ENCODE assay signal across 28 mouse cellular contexts in the genomic region with DNA sequence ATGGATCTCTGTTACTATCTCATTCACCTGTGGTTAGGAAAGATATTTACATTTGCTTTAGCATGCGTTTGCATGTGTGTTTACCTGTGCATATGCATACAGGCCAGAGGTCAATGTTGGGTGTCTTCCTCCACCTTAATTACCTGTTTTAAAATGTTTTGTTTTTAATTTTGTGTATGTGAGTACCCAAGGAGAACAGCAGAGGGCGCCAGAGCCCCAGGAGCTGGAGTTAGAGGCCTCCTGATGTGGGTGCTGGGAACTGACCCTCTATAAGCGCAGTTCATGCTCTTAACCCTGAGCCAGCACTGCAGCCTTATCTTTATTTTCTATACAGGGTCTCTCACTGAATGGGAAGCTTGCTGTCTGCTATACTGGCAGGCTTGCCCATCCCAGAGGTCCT. TPM values are rescaled to one million over a fixed set of nuclear protein-coding genes. Genes with fewer than 3 reads are reported as not detected.
DNase-seq lines count a peak whose midpoint lies in the region; ATAC-seq and TF ChIP-seq lines count a peak whose summit lies in the region.
"Had no signal": no experiment of that assay in that cellular context is flagged by ENCODE, and none has a peak within 500 bp of the region (broad histone marks: within the 10 kb centered on the region; RNA-seq: fewer than 3 reads in every experiment).

No protein-coding gene starts in this region.

- no peak overlapping the region for H3K4me3 ChIP-seq in layer of hippocampus, adult 2 months
- H3K4me3 ChIP-seq in testis, adult 2 months (ENCODE audit: control insufficient read depth, low read depth, low read length), result no peak overlapping the region
- H3K4me3 ChIP-seq in stomach, postnatal 0 days (ENCODE audit: low read depth, low read length), result no peak overlapping the region
- H3K4me3 ChIP-seq in hindbrain, embryonic 10.5 days, result no peak overlapping the region
- H3K4me3 ChIP-seq: embryonic facial prominence, embryonic 13.5 days; forebrain, embryonic 10.5 days; heart, embryonic 10.5 days; heart, embryonic 15.5 days; hindbrain, embryonic 13.5 days; neural tube, embryonic 15.5 days had no signal

- no peaks in the 10 kb centered on the region for H3K27me3 ChIP-seq in testis, adult 2 months (ENCODE audit: control insufficient read depth, insufficient read depth, low read length)
- no peaks in the 10 kb centered on the region for H3K27me3 ChIP-seq in stomach, postnatal 0 days (ENCODE audit: control insufficient read depth, insufficient read depth, low read length)
- H3K27me3 ChIP-seq in hindbrain, embryonic 10.5 days (ENCODE audit: insufficient read depth, poor library complexity, severe bottlenecking), result no peaks in the 10 kb centered on the region
- H3K27me3 ChIP-seq: embryonic facial prominence, embryonic 13.5 days; heart, embryonic 15.5 days; hindbrain, embryonic 13.5 days; neural tube, embryonic 15.5 days had no signal

- no peak for TF ChIP-seq POLR2A in testis, adult 2 months (IDR thresholded peaks at IDR 0.05; ENCODE audit: control insufficient read depth, low read depth, low read length)

- DNase-seq in layer of hippocampus, adult 2 months (ENCODE audit: low spot score in 2 of 2), result no peak
- DNase-seq in layer of hippocampus, postnatal 14 days (ENCODE audit: low spot score in 2 of 2), result no peak
- no peak for DNase-seq in testis, postnatal 10 days (ENCODE audit: low spot score)
- peak; percentile 43 for DNase-seq in R1 (ENCODE audit: low read depth, low spot score)
- DNase-seq in stomach, postnatal 0 days (ENCODE audit: low spot score), result no peak
- no peak for DNase-seq in hindbrain, embryonic 10.5 days (ENCODE audit: low spot score)
- no peak for DNase-seq in adrenal gland, adult 18-20 months (ENCODE audit: low spot score in 2 of 2)
- DNase-seq: adrenal gland, postnatal 10 days; cerebellum, adult 18-20 months; cerebellum, postnatal 10 days; heart, postnatal 36 days; kidney, adult 11 months; kidney, postnatal 14 days; layer of hippocampus, postnatal 36 days; lung, adult 2 months; lung, postnatal 14 days; midbrain, embryonic 14.5 days; right cerebral cortex, postnatal 25 days; spleen, adult 18-20 months had no signal

- H3K36me3 ChIP-seq in testis, adult 2 months (ENCODE audit: control insufficient read depth, insufficient read depth, low read length), result no peaks in the 10 kb centered on the region
- H3K36me3 ChIP-seq in stomach, postnatal 0 days (ENCODE audit: control insufficient read depth, insufficient read depth, low read length), result 0 out of 2 replicates have a peak, but pooled peaks cover 3% of the 10 kb centered on the region
- H3K36me3 ChIP-seq in hindbrain, embryonic 10.5 days, result peaks cover 100% of the 10 kb centered on the region
- H3K36me3 ChIP-seq: neural tube, embryonic 15.5 days had no signal

- no peaks in the 10 kb centered on the region for H3K9me3 ChIP-seq in stomach, postnatal 0 days (ENCODE audit: control insufficient read depth, low read length)
- peaks cover 13% of the 10 kb centered on the region for H3K9me3 ChIP-seq in hindbrain, embryonic 10.5 days
- H3K9me3 ChIP-seq: embryonic facial prominence, embryonic 13.5 days; hindbrain, embryonic 13.5 days; neural tube, embryonic 15.5 days had no signal

- WGBS in stomach, postnatal 0 days, result 78% methylated on average over 3 of the region's 3 CpGs
- 77% methylated on average over 3 of the region's 3 CpGs for WGBS in hindbrain, embryonic 10.5 days

- H3K4me2 ChIP-seq in stomach, postnatal 0 days (replicated peaks; ENCODE audit: low read depth), result no peak overlapping the region
- H3K4me2 ChIP-seq: embryonic facial prominence, embryonic 13.5 days; heart, embryonic 15.5 days; hindbrain, embryonic 13.5 days; neural tube, embryonic 15.5 days had no signal

- no peak overlapping the region for H3K9ac ChIP-seq in stomach, postnatal 0 days (ENCODE audit: low read length)
- H3K9ac ChIP-seq: embryonic facial prominence, embryonic 13.5 days; heart, embryonic 15.5 days; hindbrain, embryonic 13.5 days; neural tube, embryonic 15.5 days had no signal

- H3K4me1 ChIP-seq in testis, adult 2 months (ENCODE audit: control insufficient read depth, insufficient read depth, low read length), result no peaks in the 10 kb centered on the region
- H3K4me1 ChIP-seq in stomach, postnatal 0 days (replicated peaks; ENCODE audit: control insufficient read depth, insufficient read depth), result no peaks in the 10 kb centered on the region
- no peaks in the 10 kb centered on the region for H3K4me1 ChIP-seq in hindbrain, embryonic 10.5 days (replicated peaks)
- H3K4me1 ChIP-seq: forebrain, embryonic 10.5 days; heart, embryonic 10.5 days; heart, embryonic 15.5 days; hindbrain, embryonic 13.5 days; neural tube, embryonic 15.5 days had no signal

- H3K27ac ChIP-seq in layer of hippocampus, adult 2 months, result no peak overlapping the region
- H3K27ac ChIP-seq in testis, adult 2 months (ENCODE audit: control insufficient read depth, insufficient read depth, low read depth, low read length), result no peak overlapping the region
- H3K27ac ChIP-seq in stomach, postnatal 0 days (replicated peaks), result no peak overlapping the region
- no peak overlapping the region for H3K27ac ChIP-seq in hindbrain, embryonic 10.5 days
- H3K27ac ChIP-seq: embryonic facial prominence, embryonic 13.5 days; forebrain, embryonic 10.5 days; heart, embryonic 10.5 days; heart, embryonic 15.5 days; hindbrain, embryonic 13.5 days; neural tube, embryonic 15.5 days had no signal

- TF ChIP-seq EP300 in stomach, postnatal 0 days (optimal IDR thresholded peaks at IDR 0.05), result no peak

- peak; percentile 49 for TF ChIP-seq CTCF in layer of hippocampus, adult 2 months (conservative IDR thresholded peaks at IDR 0.05)
- TF ChIP-seq CTCF in testis, adult 2 months (IDR thresholded peaks at IDR 0.05; ENCODE audit: control insufficient read depth, insufficient read depth, insufficient replicate concordance, low read depth, low read length), result peak; percentile 58; the same call in 1 of the 2 replicates
- TF ChIP-seq CTCF in stomach, postnatal 0 days (IDR thresholded peaks at IDR 0.05; ENCODE audit: low read depth), result peak; percentile 35; the same call in 1 of the 2 replicates

- ATAC-seq in stomach, postnatal 0 days (ENCODE audit: low FRiP score, low TSS enrichment), result no peak
- ATAC-seq: CD4-positive, CD25-positive, alpha-beta regulatory T cell, adult 4 months; forebrain, embryonic 16.5 days had no signal

RNA-seq across cellular contexts. Expression of a gene that starts 34.8 kb away (rescaled TPM):
- 10 to 100 TPM; 10.3 to 11.2 TPM for total RNA-seq in layer of hippocampus, adult 2 months (2021)
- 10 to 100 TPM; 15.1 TPM for total RNA-seq in layer of hippocampus, postnatal 14 days (2021)
- polyA plus RNA-seq in testis, adult 2 months (2012; rRNA removed), result 8.2 and 10.5 TPM in 2 replicates
- polyA plus RNA-seq in stomach, postnatal 0 days (2015; fragmentation: Nextera tagmentation; extraction: Ambion mirVana), result 17.3 and 17.6 TPM in 2 replicates
- 59.1 and 59.6 TPM in 2 replicates for polyA plus RNA-seq in hindbrain, embryonic 10.5 days (2016; fragmentation: Nextera tagmentation; extraction: Ambion mirVana)
- 10 to 100 TPM; 27.9 to 30.4 TPM for total RNA-seq in adrenal gland, adult 18-20 months (2021)
